Mouse (Mus musculus): Measurements from ENCODE around the gene Hspe1.

Hspe1 gene

GRCm38 (mm10) chr1:55135846-55136245 lies 47.9 kb downstream of the Hspe1 start:
- DNase-seq, result no peak

Measured in right cerebral cortex, postnatal 14 days (tissue).